Mouse (Mus musculus) neutrophil, adult 5-6 weeks (primary cell): ENCODE data around the gene Gcm1. TPM values are rescaled to one million over a fixed set of nuclear protein-coding genes. Genes with fewer than 3 reads are reported as not detected.
A peak's percentile ranks its signal among the peaks of the same experiment; 100 is the strongest.
"Not testable (repeated sequence)": the region's sequence is repeated elsewhere in the genome, so short reads cannot be mapped to it uniquely, and the experiment has no call there.

Experiments used
- ATAC-seq: fragments of 151-379, 151-347 bp; 2 replicates; pipeline ENCODE4 v1.8.0; 2017; ENCODE audit warnings: mild to moderate bottlenecking, moderate TSS enrichment; ENCODE audit not compliant: insufficient number of reproducible peaks, poor library complexity, low FRiP score, severe bottlenecking; ENCODE audit errors: extremely low read depth
- total RNA-seq: library from RNA; stranded (forward); fragments of 200-1000 nt; gene quantifications from 2 replicates; pipeline ENCODE4 v1.2.3, GENCODE M21; 2017

Gcm1 gene
- total RNA-seq, 1 experiment from 2014 or later = not detected

DNA sequence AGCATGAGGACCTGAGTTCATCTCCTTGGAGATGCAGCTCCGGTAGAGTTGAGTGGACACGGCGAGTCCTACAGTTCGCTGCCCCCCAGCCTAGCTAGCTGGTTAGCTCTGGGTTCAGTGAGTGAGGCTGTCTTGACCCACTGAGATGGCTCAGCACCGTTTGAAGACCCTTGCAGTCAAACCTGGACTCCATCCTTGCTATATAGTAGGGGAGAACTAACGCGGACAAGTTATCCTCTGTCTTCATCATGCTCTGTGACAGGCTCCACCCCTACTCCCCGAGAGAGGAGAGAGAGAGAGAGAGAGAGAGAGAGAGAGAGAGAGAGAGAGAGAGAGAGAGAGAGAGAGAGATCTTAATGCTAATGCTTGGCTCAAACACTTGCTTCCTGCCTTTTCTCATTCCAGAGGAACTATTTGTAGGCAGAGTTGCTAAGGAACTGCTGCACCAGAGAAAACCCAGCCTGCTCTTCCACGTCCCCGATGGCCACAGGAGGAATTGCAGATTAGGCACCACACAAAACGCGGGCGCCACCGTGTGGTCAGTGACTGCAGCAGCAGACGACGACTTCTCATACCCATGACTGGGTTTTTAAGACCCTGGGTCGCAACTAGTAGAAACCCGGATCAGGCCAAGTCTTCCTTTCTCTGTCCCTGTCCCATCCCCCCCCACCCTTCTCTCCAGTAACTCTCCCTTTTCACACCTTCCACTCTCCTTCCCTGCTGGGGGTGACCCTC, 12.8 kb upstream of the Gcm1 start:
- peak; percentile 95 for ATAC-seq

- no peak for ATAC-seq
Measured at GRCm38 (mm10) chr9:78045171-78045570, 6.6 kb upstream of the Gcm1 start.

DNA sequence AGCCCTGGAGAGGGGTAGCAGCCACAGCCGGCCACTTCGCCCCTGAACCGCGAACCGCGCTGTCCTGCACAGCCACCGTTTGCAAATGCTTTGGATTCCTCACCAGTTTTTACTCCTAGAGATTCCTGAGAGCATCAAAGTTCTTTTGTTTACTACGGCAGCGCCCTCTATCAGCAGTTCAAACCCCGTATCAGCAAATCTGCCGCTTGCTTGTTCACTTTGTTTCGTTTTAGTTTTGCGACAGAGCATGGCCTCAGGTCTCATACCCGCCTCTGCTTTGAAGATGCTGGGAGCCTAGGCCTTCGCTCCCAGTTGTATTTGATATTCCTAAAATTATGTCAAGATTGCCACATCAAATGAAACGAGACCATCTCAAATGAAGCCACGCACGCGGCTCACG, 5.0 kb upstream of the Gcm1 start:
- ATAC-seq = no peak

- ATAC-seq = no peak
Measured at GRCm38 (mm10) chr9:78050452-78050970, 1.2 kb upstream of the Gcm1 start.

- ATAC-seq = no peak
Measured at GRCm38 (mm10) chr9:78053821-78054220, 2.1 kb downstream of the Gcm1 start.

DNA sequence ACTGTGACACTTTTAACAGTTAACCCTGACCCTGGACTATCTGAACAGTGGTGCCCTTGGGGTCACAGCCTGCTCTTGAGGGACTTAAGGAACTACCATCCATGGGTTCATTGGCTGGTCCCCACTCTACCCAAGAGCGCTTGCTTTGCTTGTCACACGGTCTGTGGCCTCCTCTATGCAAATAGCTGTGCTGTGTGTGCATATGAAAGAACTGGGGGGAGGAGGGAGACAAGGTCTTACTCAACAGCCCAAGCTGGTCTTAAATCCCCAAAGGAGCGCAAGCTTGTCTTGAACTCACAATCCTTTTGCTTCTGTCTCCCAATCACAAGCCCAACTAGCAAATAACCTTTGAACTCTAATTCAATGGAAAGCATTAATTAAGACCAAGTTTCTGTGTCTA, 2.6 kb downstream of the Gcm1 start:
- ATAC-seq = no peak

DNA sequence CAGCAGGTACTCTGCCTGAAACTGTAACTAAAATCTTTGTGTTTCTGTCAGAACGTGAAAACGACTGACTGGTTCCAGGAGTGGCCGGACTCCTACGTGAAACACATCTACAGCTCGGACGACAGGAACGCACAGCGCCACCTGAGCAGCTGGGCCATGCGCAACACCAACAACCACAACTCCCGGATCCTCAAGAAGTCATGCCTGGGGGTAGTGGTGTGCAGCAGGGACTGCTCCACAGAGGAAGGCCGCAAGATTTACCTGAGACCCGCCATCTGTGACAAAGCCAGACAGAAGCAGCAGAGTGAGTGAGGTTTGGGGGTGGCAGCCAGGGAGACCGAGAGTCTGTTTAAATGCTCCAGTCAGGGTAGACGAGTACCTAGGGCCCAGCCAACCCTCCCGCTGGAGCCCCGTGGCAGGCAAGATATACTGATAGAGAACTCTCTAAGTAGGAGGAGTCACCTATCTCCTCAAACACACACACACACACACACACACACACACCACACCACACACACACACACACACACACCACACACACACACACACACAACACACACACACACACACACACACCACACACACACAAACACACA, 7.9 kb downstream of the Gcm1 start:
- no peak for ATAC-seq

GRCm38 (mm10) chr9:78062392-78062791, 10.7 kb downstream of the Gcm1 start:
- no peak for ATAC-seq

DNA sequence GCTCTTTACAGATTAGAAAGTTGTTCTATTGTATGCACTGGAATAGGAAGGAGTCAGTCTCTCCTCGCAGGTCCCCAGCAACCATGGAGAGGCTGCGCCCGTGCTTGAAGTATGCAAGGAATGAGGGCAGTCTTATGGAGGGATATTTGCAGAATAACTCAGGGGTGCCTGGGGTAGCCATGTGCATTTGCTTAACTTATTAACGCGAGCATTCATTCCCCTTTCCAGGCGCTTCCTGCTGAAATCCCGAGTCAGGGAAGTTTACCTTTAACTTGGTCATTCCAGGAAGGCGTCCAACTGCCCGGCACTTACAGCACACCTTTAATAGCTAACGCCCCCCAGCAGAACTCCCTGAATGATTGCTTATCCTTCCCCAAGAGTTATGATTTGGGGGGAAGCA, 12.4 kb downstream of the Gcm1 start:
- no peak for ATAC-seq

DNA sequence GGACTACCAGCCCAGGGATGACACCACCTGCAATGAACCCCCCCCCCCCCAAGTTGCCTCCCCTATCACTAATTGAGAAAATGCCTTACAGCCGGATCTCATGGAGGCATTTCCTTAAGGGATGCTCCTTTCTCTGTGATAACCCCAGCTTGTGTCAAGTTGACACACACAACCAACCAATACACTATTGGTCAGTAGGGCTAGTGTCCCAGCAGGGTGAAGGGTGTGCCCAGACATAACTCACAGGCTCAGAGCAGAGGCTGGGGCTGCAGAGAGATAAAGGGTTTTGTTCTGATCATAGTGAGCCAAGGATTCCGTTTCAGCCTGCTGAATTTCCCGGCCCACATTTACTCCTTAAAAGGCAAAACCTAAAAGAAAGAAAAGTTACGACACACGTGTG, 18.8 kb downstream of the Gcm1 start:
- ATAC-seq = no peak

DNA sequence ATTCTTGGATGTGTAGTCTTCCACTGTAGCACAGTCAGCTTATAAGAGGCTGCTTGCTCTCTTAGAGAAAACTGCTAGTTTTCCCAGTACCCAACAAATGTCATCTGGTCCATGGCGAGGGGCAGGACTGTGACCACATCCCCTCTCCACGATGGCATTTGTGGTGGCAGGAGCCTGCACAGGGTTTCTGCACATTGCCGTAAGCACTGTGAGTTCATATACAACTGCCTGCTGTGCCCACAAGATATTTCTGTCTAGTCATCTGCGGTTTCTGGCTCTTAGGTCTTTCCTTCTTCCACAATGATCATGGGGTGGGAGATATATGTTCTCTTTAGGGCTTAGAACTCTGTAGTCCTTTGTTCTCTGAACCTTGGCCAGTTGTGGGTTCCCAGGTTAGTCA, 19.9 kb downstream of the Gcm1 start:
- ATAC-seq = no peak

- ATAC-seq = not testable (repeated sequence)
Measured at GRCm38 (mm10) chr9:78073291-78073690, 21.6 kb downstream of the Gcm1 start.

GRCm38 (mm10) chr9:78073713-78074340, 22.1 kb downstream of the Gcm1 start:
- ATAC-seq = no peak

DNA sequence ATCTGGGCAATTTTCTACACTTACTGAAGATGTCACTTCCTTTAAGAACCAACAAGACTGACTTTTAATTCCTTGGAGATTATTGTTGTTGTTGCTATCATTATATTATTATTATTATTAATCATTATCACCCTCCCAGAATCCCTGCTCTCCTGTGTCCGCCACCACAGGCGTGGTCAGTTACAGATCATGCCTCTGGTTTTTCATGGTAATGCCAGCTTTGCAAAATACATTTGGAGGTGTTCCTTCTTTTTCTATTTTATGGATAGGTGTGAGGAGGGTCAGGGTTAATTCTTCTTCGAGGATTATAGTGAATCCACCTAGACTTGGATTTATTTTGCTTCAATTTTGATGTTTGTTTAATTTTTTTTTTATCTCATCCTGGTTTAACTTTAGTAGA, 23.5 kb downstream of the Gcm1 start:
- no peak for ATAC-seq

DNA sequence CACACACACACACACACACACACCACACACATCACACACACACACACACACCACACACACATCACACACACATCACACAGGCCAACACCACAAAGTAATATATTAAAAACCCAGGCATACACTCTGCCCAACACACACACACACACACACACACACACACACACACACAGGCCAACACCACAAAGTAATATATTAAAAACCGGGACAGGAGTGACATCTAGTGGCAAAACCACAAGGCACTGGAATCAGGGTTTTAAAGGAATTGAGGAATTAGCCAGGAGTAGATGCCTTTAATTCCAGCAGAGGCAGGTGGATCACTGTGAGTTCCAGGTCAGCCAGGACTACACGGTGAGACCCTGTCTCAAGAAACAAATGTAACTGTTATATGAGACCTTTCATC, 26.5 kb downstream of the Gcm1 start:
- no peak for ATAC-seq

GRCm38 (mm10) chr9:78081835-78082234, 30.1 kb downstream of the Gcm1 start:
- ATAC-seq = no peak

DNA sequence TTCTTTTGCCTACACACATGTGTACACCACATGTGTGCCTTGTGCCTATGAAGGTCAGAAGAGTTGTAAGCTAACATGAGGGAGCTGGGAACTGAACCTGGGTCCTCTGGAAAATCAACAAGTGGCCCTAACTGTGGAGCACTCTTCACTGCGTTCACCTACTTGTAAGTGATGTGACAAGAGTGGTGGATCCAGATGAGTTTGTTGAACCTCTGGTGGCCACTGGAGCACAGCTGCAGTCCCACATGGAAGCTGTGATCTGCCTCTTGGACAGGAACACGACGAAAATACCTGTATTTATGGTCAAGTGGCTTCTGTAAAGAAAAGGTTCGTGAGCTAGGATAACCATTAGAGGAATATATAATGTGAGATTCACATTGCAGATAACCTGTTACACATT, 32.6 kb downstream of the Gcm1 start:
- no peak for ATAC-seq

GRCm38 (mm10) chr9:78085722-78086287, 34.1 kb downstream of the Gcm1 start:
- ATAC-seq = peak; percentile 73; the same call in 1 of the 2 replicates

- no peak for ATAC-seq
Measured at GRCm38 (mm10) chr9:78087751-78088150, 36.0 kb downstream of the Gcm1 start.

- no peak for ATAC-seq
Measured at GRCm38 (mm10) chr9:78088521-78088920, 36.8 kb downstream of the Gcm1 start.
